Mouse (Mus musculus) limb, embryonic 14.5 days (tissue): ENCODE measurements around the gene Dgkg. TPM values are rescaled to one million over a fixed set of nuclear protein-coding genes. Genes with fewer than 3 reads are reported as not detected.
A peak's percentile ranks its signal among the peaks of the same experiment; 100 is the strongest.

Source experiments
- ATAC-seq: fragments of 200-750 bp; cut with Nextera tagmentation; 2 replicates; pipeline ENCODE4 v1.8.0; 2017; ENCODE audit warnings: low read depth, moderate number of reproducible peaks, moderate TSS enrichment; ENCODE audit not compliant: low FRiP score
- DNase-seq: peaks from one replicate; pipeline ENCODE4 v3.0.0-alpha.2; 2015; ENCODE audit warnings: low spot score
- H3K27ac ChIP-seq: fragments of 300-500 bp; sonication (generic); replicated peaks from 2 replicates; pipeline ENCODE4 v1.5.1; 2014; ENCODE audit warnings: low read depth, mild to moderate bottlenecking, low read length, moderate library complexity, mixed read lengths
- H3K27me3 ChIP-seq: fragments of 300-500 bp; sonication (generic); 2 replicates; pipeline ENCODE4 v1.6.1; 2014; ENCODE audit warnings: low read length, mixed read lengths; ENCODE audit not compliant: control insufficient read depth, insufficient read depth
- H3K36me3 ChIP-seq: fragments of 300-500 bp; sonication (generic); 2 replicates; pipeline ENCODE4 v1.6.1; 2014; ENCODE audit warnings: mild to moderate bottlenecking, low read length, moderate library complexity, mixed read lengths; ENCODE audit not compliant: control insufficient read depth, insufficient read depth
- H3K4me1 ChIP-seq: fragments of 300-500 bp; sonication (generic); 2 replicates; pipeline ENCODE4 v1.6.1; 2014; ENCODE audit warnings: antibody characterized with exemption, low read length, mixed read lengths; ENCODE audit not compliant: control insufficient read depth, insufficient read depth
- H3K4me2 ChIP-seq: fragments of 300-500 bp; sonication (generic); replicated peaks from 2 replicates; pipeline ENCODE4 v1.6.1; 2014; ENCODE audit warnings: low read depth, mild to moderate bottlenecking, low read length, moderate library complexity; ENCODE audit not compliant: severe bottlenecking
- H3K4me3 ChIP-seq: fragments of 300-500 bp; sonication (generic); replicated peaks from 2 replicates; pipeline ENCODE4 v1.5.1; 2014; ENCODE audit warnings: low read length
- H3K9ac ChIP-seq: fragments of 300-500 bp; sonication (generic); 2 replicates; pipeline ENCODE4 v1.6.1; 2014; ENCODE audit warnings: mild to moderate bottlenecking, low read depth, low read length, moderate library complexity; ENCODE audit not compliant: severe bottlenecking
- H3K9me3 ChIP-seq: fragments of 300-500 bp; sonication (generic); 2 replicates; pipeline ENCODE4 v1.6.1; 2016; ENCODE audit warnings: low read length; ENCODE audit not compliant: control insufficient read depth
- POLR2A ChIP-seq: fragments of 200-500 bp; IDR thresholded peaks from 2 replicates; pipeline ENCODE4 v1.8.0; 2012; ENCODE audit warnings: inconsistent platforms, mild to moderate bottlenecking, moderate library complexity, borderline replicate concordance; ENCODE audit not compliant: insufficient read depth, insufficient read length; ENCODE audit errors: extremely low read depth
- WGBS: fragments of 180-500 bp; shearing (Covaris S2); extraction: QIAGEN DNeasy Blood & Tissue Kit; methylation state at CpG from one replicate; pipeline ENCODE4 v1.1.7; 2014; 5-methylcytosine and 5-hydroxymethylcytosine counted together
- polyA plus RNA-seq, 2 experiments: library from polyadenylated mRNA; depleted of rRNA in 1 of 2; stranded (reverse) in 1 of 2; unstranded in 1 of 2; fragments of >200 nt; fragmentation: Nextera tagmentation in 1 of 2; extraction: Ambion mirVana in 1 of 2; gene quantifications; 2 replicates each; pipeline versions ENCODE4 v1.2.1 to v1.2.3; 2012 to 2014

Dgkg gene
- polyA plus RNA-seq, 2 experiments = 0.08 to 0.26 TPM

DNA sequence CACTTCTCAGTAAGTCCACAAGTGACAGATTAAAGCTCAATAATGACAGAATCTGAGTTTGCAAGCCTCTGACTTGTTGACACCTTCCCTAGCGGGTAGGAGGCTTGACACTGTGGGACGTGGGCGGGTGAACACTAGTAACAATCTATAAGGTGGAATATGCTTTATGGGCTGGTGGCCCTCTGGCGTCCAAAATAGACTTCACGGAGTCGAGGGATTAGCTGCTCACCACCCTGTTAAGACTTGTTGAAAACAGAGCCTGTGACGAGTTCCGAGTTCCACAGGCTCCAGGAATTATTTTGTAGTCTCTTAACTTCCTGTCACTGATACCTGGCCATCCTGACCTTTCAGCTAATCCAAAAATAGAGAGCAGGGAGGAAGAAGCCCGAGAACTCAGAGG, 104.7 kb downstream of the Dgkg start:
- no peak overlapping the region for H3K27ac ChIP-seq
- no peak overlapping the region for H3K9ac ChIP-seq
- H3K36me3 ChIP-seq = no peaks in the 10 kb centered on the region
- ATAC-seq (no peak), DNase-seq (no peak)
- no peaks in the 10 kb centered on the region for H3K27me3 ChIP-seq
- no peak for TF ChIP-seq POLR2A
- H3K4me3 ChIP-seq = no peak overlapping the region
- H3K4me2 ChIP-seq = no peak overlapping the region
- peaks cover 12% of the 10 kb centered on the region for H3K4me1 ChIP-seq
- no peaks in the 10 kb centered on the region for H3K9me3 ChIP-seq
- 56% methylated on average over 9 of the region's 9 CpGs for WGBS

DNA sequence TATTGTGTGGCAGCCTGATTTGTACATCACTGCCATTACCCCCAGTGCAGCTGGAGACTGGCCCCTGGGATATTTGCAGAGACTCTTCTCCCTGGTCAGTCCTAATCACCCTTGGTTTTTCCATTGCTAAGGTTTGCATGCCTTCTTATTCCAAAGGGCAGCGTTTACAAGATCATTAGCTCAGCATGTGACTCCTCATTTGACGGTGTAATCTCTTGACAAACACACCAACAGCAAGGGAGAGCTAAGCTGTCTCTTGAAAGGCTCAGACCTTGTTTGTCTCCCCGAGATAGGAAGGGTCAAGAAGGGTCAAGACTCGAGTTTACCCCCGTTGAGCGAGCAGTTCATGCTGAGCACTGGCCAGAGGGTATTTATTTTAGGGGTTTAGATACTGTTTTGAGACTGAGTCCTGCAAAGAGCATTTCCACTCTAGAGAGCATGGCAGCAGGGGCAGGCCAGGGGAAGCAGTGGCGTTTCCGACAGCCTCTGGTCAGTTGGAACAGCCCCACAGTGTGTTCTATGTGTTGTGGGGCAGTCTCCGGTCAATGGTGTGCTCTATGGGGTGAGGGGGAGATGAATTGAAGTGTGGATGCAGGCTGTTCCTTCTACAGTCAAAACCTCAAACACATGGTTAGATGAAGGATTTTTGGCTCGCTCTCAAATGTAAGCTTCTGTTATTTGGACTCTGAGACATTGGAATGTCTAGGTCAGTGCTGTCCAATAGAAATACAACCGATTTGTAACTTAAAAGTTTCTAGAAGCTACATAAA, 105.6 kb downstream of the Dgkg start:
- no peaks in the 10 kb centered on the region for H3K36me3 ChIP-seq
- H3K4me2 ChIP-seq = no peak overlapping the region
- ATAC-seq (no peak), DNase-seq (peak; percentile 29)
- no peaks in the 10 kb centered on the region for H3K27me3 ChIP-seq
- H3K9me3 ChIP-seq = no peaks in the 10 kb centered on the region
- H3K27ac ChIP-seq = no peak overlapping the region
- no peak overlapping the region for H3K9ac ChIP-seq
- WGBS = 30% methylated on average over 11 of the region's 11 CpGs
- peaks cover 12% of the 10 kb centered on the region for H3K4me1 ChIP-seq
- TF ChIP-seq POLR2A = no peak
- no peak overlapping the region for H3K4me3 ChIP-seq

DNA sequence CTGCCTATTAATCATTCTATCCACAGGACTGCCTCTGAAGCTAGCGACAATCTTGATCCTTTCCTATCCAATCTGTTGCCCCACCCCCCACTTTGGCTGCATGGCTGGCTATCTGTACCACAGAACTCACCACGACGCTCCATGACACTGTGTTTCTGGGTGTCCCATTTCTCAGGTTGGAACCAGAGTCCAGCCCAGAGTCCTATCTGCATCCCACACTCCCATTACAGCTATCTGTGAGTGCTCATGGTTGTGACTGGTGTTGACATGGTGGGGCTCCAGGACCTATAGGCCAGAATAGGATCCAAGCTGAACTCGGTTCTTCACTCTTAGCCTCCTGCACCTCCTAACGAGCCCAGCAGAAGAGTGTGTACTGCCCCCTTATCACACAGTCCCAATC, 107.7 kb downstream of the Dgkg start:
- Histone ChIP-seq H3K4me1 (peaks cover 16% of the 10 kb centered on the region), H3K4me3 (no peak overlapping the region), H3K27ac (no peak overlapping the region), H3K9me3 (no peaks in the 10 kb centered on the region), H3K27me3 (no peaks in the 10 kb centered on the region), H3K9ac (no peak overlapping the region), H3K4me2 (no peak overlapping the region), H3K36me3 (no peaks in the 10 kb centered on the region)
- DNase-seq = no peak
- WGBS = 85% methylated on average over 5 of the region's 5 CpGs
- TF ChIP-seq POLR2A = no peak
- ATAC-seq = no peak

DNA sequence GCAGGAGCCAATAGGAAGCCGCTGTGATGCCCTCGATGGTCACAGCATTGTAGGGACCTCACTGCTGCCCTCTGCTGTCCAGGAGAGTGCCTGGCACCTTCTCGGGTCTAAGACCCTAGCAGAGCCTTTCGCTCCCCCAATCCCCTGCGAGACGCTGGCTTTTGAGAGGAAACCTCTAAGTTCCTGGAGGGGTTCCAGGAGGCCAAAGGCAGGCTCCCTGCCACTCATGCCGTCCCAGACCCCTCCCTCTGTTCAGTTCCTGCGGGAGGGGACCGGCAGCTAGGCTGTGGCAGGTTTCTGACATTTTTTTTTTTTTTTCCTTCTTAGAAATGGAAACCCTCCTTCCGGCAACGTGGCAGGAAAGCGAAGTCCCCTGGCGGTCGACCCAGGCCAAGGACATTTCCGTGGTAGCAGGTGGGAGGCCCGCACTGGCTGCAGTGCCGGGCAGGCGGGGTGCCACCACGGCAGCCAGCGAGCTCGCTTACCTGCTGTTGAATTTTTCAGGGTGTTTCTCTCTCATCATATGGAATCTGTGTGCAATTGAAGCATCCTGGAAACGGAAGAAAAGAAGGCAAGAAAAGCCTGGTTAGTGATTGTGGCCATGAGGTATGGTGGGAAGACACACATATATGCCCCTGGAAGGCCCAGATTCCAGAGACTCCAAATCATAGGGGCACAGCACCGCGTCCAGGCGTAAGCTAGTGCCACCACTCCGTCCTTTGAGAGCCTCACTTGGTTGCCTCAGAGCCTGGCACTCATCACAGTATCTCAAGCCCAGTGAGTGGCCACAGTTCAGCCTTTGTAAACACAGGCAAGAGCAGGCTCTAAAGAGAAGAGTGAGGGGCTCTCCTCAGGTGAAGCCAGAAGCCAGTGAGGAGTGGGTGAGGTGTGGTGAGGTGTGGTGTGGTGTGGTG, 108.6 kb downstream of the Dgkg start:
- 9% methylated on average over 26 of the region's 26 CpGs for WGBS
- no peak overlapping the region; the same call in 1 of the 2 replicates for H3K27ac ChIP-seq
- no peaks in the 10 kb centered on the region for H3K36me3 ChIP-seq

DNA sequence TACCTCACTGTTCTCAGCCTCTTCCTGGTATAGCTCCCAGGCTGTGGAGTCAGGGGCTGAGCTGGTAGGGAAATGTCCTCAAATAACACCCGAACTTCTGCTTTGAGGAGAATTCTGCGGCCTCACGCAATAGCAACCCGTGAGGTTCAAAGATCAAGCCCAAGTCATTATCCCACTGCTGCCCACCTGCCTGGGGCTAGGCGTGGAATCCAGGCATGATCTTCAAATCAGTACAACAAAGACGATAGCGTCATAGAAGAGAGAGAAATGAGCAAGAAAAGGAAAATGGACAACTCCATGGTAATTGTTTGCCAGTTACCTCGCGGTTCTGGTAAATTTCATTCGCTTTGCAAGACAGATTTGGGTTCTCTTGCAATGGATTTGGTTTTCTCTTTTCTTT, 109.3 kb downstream of the Dgkg start:
- Histone ChIP-seq H3K4me1 (peaks cover 12% of the 10 kb centered on the region), H3K4me3 (no peak overlapping the region), H3K9ac (no peak overlapping the region), H3K27ac (no peak overlapping the region), H3K27me3 (no peaks in the 10 kb centered on the region), H3K9me3 (no peaks in the 10 kb centered on the region), H3K36me3 (no peaks in the 10 kb centered on the region), H3K4me2 (peak overlapping the region; percentile 66)
- no peak for ATAC-seq
- DNase-seq = no peak
- no peak for TF ChIP-seq POLR2A
- WGBS = 57% methylated on average over 10 of the region's 10 CpGs

More for the DNA sequence above, 108.6 kb downstream of the Dgkg start:
- no peaks in the 10 kb centered on the region for H3K9me3 ChIP-seq
- peak; percentile 81 for ATAC-seq
- H3K4me2 ChIP-seq = peak overlapping the region; percentile 66
- TF ChIP-seq POLR2A = no peak
- H3K4me3 ChIP-seq = peak overlapping the region; percentile 36
- no peaks in the 10 kb centered on the region for H3K27me3 ChIP-seq
- H3K9ac ChIP-seq = peak overlapping the region; percentile 49
- peaks cover 12% of the 10 kb centered on the region for H3K4me1 ChIP-seq
- peak; percentile 91 for DNase-seq
